Mouse (Mus musculus) kidney, embryonic 16.5 days (tissue): ENCODE measurements around the gene P3h2. TPM values are rescaled to one million over a fixed set of nuclear protein-coding genes. Genes with fewer than 3 reads are reported as not detected.

Source experiments
- ATAC-seq: fragments of 200-750 bp; cut with Nextera tagmentation; 2 replicates; pipeline ENCODE4 v1.8.0; 2017; ENCODE audit warnings: moderate TSS enrichment; ENCODE audit not compliant: low FRiP score, low TSS enrichment
- H3K27ac ChIP-seq: fragments of 300-500 bp; sonication (generic); 2 replicates; pipeline ENCODE4 v1.5.1; 2014; ENCODE audit warnings: low read length
- H3K27me3 ChIP-seq: fragments of 300-500 bp; sonication (generic); 2 replicates; pipeline ENCODE4 v1.6.1; 2014; ENCODE audit warnings: low read length, control low read depth, mixed read lengths; ENCODE audit not compliant: insufficient read depth
- H3K36me3 ChIP-seq: fragments of 300-500 bp; sonication (generic); 2 replicates; pipeline ENCODE4 v1.6.1; 2014; ENCODE audit warnings: low read length, control low read depth, mixed read lengths; ENCODE audit not compliant: insufficient read depth
- H3K4me1 ChIP-seq: fragments of 300-500 bp; sonication (generic); 2 replicates; pipeline ENCODE4 v1.6.1; 2014; ENCODE audit warnings: low read length, control low read depth, mixed read lengths; ENCODE audit not compliant: insufficient read depth
- H3K4me2 ChIP-seq: fragments of 300-500 bp; sonication (generic); replicated peaks from 2 replicates; pipeline ENCODE4 v1.6.1; 2014; ENCODE audit warnings: low read depth, low read length
- H3K4me3 ChIP-seq: fragments of 300-500 bp; sonication (generic); 2 replicates; pipeline ENCODE4 v1.5.1; 2014; ENCODE audit warnings: mild to moderate bottlenecking, low read length
- H3K9ac ChIP-seq: fragments of 300-500 bp; sonication (generic); replicated peaks from 2 replicates; pipeline ENCODE4 v1.6.1; 2014; ENCODE audit warnings: low read length
- H3K9me3 ChIP-seq: fragments of 300-500 bp; sonication (generic); 2 replicates; pipeline ENCODE4 v1.6.1; 2016; ENCODE audit warnings: low read length, control low read depth
- WGBS: fragments of 180-500 bp; shearing (Covaris S2); extraction: QIAGEN DNeasy Blood & Tissue Kit; methylation state at CpG from one replicate; pipeline ENCODE4 v1.1.7; 2014; 5-methylcytosine and 5-hydroxymethylcytosine counted together
- polyA plus RNA-seq: library from polyadenylated mRNA; unstranded; fragments of >200 nt; fragmentation: Nextera tagmentation; extraction: Ambion mirVana; gene quantifications from 2 replicates; pipeline ENCODE4 v1.2.1, GENCODE M21; 2015

Gene P3h2
- polyA plus RNA-seq, 1 experiment from 2014 or later: 7.0 TPM

GRCm38 (mm10) chr16:26077246-26078099 lies 28.1 kb downstream of the P3h2 start:
- WGBS: 76% methylated on average over 10 of the region's 10 CpGs
- Histone ChIP-seq H3K27me3 (no peaks in the 10 kb centered on the region), H3K4me1 (peaks cover 19% of the 10 kb centered on the region), H3K4me2 (no peak overlapping the region), H3K27ac (no peak overlapping the region), H3K4me3 (no peak overlapping the region), H3K36me3 (no peaks in the 10 kb centered on the region), H3K9ac (no peak overlapping the region), H3K9me3 (no peaks in the 10 kb centered on the region)
- peak; percentile 36; the same call in 1 of the 2 replicates for ATAC-seq

- H3K4me2 ChIP-seq: no peak overlapping the region
- no peaks in the 10 kb centered on the region for H3K9me3 ChIP-seq
- no peak overlapping the region for H3K27ac ChIP-seq
- no peaks in the 10 kb centered on the region for H3K36me3 ChIP-seq
- H3K4me1 ChIP-seq: peaks cover 17% of the 10 kb centered on the region
- peak; percentile 49; the same call in 1 of the 2 replicates for ATAC-seq
- no peaks in the 10 kb centered on the region for H3K27me3 ChIP-seq
- H3K4me3 ChIP-seq: no peak overlapping the region
- H3K9ac ChIP-seq: no peak overlapping the region
These were observed 30.5 kb downstream of the P3h2 start for GRCm38 (mm10) chr16:26075063-26075462.

DNA sequence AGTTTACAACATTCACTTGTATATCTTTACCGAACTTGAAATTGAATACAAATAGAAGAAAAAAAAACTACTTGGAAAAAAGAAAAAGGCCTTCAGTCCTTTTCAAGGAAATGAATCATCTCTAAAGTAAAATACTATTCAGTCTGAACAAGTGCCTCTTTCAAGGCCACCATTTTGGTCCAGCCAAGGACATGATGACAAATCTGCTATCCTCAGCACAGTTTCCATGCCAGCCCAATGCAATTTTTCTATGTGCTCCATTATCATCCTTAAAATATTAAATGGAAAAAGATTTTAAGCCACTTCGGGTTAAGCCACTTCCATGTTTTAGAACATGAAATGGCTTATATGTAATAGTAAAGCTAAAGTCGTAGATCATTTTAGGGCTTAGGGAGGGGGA lies 35.2 kb downstream of the P3h2 start:
- no peaks in the 10 kb centered on the region for H3K9me3 ChIP-seq
- no peak overlapping the region for H3K27ac ChIP-seq
- H3K9ac ChIP-seq: no peak overlapping the region
- H3K4me1 ChIP-seq: no peaks in the 10 kb centered on the region
- H3K4me3 ChIP-seq: no peak overlapping the region
- no peak for ATAC-seq
- no peaks in the 10 kb centered on the region for H3K27me3 ChIP-seq
- 93% methylated on average over 3 of the region's 3 CpGs for WGBS
- H3K4me2 ChIP-seq: no peak overlapping the region
- no peaks in the 10 kb centered on the region for H3K36me3 ChIP-seq

DNA sequence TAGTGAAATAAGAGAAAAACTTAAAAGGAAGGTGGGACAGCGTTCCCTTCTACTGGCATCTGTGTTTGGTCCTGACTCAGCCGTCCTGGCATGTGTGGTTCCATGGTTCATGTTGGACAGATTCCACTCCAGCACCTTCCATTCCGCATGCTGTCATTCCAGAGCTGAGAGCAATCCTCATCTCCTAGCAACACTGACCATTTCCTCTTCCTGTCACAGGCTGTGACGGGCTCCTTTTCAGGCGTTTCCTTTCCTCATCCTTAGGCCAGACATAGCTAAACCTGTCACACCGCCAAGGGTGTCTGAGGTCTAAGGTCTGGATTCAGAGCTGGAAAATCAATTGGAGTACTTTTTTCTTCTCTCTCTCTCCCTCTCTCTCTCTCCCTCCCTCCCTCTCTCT lies 40.5 kb downstream of the P3h2 start:
- Histone ChIP-seq H3K9ac (no peak overlapping the region), H3K27ac (no peak overlapping the region), H3K4me2 (no peak overlapping the region), H3K4me1 (no peaks in the 10 kb centered on the region), H3K27me3 (no peaks in the 10 kb centered on the region), H3K9me3 (no peaks in the 10 kb centered on the region), H3K4me3 (no peak overlapping the region), H3K36me3 (no peaks in the 10 kb centered on the region)
- 46% methylated on average over 6 of the region's 6 CpGs for WGBS
- peak; percentile 54; the same call in 1 of the 2 replicates for ATAC-seq

DNA sequence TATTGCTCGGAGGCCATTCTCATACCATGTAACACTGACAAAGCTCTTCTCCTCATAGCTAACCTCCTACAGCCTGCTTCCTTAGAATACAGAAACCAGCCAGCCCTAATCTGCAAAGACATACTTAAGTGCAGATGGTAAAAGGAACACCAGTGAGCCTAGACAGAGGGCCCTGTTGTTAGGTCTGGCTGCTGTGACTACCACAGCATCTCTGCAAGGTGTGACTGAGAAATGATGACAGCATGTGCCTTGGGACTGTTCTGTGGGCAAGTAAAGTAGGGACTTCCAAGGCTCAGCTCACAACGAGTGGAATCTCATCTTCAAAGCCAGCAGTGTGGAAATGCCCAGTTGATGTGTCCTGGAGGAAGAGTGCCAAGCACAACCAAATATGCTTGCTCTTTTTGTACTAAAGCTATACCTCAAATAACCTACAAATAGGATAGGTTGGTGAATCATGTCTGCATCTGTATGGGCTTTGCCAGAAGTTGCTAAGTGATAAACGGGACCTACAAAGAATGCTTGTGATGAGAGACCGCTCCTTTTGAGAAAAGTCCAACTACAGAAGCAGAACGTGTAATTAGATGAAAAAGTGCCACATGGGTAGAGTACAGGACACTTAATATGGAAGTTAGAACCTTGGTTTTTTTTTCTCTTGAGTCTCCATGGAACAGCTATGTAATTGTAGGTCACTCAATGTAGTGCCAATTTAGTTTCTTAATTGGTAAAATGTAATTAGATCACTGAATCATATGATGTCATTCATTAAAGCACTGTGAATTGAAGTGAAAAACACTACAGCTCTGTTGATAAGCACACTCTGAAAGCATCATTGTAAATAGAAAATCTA lies 45.1 kb downstream of the P3h2 start:
- WGBS: 88% methylated on average over 5 of the region's 5 CpGs
- Histone ChIP-seq H3K36me3 (no peaks in the 10 kb centered on the region), H3K9me3 (no peaks in the 10 kb centered on the region), H3K4me3 (no peak overlapping the region), H3K4me1 (no peaks in the 10 kb centered on the region), H3K27me3 (no peaks in the 10 kb centered on the region), H3K9ac (no peak overlapping the region), H3K4me2 (no peak overlapping the region), H3K27ac (no peak overlapping the region)
- no peak for ATAC-seq

- H3K4me3 ChIP-seq: no peak overlapping the region
- H3K4me1 ChIP-seq: peaks cover 27% of the 10 kb centered on the region
- H3K36me3 ChIP-seq: no peaks in the 10 kb centered on the region
- no peak overlapping the region for H3K9ac ChIP-seq
- no peak overlapping the region for H3K4me2 ChIP-seq
- ATAC-seq: no peak
- no peaks in the 10 kb centered on the region for H3K27me3 ChIP-seq
- 51% methylated on average over 3 of the region's 3 CpGs for WGBS
- no peaks in the 10 kb centered on the region for H3K9me3 ChIP-seq
- H3K27ac ChIP-seq: no peak overlapping the region; the same call in 1 of the 2 replicates
These were observed 52.0 kb downstream of the P3h2 start for GRCm38 (mm10) chr16:26053631-26054030.

- peak; percentile 95 for ATAC-seq
- Histone ChIP-seq H3K36me3 (no peaks in the 10 kb centered on the region), H3K27ac (peak overlapping the region; percentile 68), H3K4me3 (no peak overlapping the region), H3K9me3 (no peaks in the 10 kb centered on the region), H3K4me1 (peaks cover 27% of the 10 kb centered on the region), H3K27me3 (no peaks in the 10 kb centered on the region), H3K4me2 (no peak overlapping the region), H3K9ac (no peak overlapping the region)
- whole genome bisulfite sequencing: 22% methylated on average over 5 of the region's 5 CpGs
These were observed 56.0 kb downstream of the P3h2 start for GRCm38 (mm10) chr16:26049393-26050087.

GRCm38 (mm10) chr16:26047870-26048269 lies 57.7 kb downstream of the P3h2 start:
- Histone ChIP-seq H3K27ac (no peak overlapping the region), H3K36me3 (no peaks in the 10 kb centered on the region), H3K9me3 (no peaks in the 10 kb centered on the region), H3K4me3 (no peak overlapping the region), H3K4me2 (no peak overlapping the region), H3K9ac (no peak overlapping the region), H3K4me1 (peaks cover 22% of the 10 kb centered on the region), H3K27me3 (no peaks in the 10 kb centered on the region)
- WGBS: 68% methylated on average over 3 of the region's 3 CpGs
- ATAC-seq: no peak

DNA sequence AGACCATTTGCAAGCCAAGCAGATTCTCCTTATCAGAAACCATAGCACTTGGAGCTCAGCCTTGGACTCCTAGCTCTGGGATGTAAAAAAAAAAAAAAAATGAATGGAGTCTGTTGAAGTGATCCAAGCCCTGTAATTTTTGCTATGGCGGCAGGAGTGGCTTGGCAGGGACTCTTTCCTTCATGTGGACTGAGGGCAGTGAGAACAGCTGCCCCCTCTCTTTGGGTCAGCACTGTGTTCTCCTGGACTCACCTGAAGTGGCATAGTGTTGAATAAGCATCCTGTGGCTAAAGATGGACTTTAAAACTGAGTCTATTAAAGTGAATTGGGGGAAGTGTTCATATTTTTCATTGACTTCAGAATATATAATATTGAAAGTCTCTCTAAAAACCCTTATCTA lies 58.2 kb downstream of the P3h2 start:
- Histone ChIP-seq H3K4me1 (peaks cover 22% of the 10 kb centered on the region), H3K9me3 (no peaks in the 10 kb centered on the region), H3K9ac (no peak overlapping the region), H3K36me3 (no peaks in the 10 kb centered on the region), H3K4me2 (no peak overlapping the region), H3K27me3 (no peaks in the 10 kb centered on the region), H3K4me3 (no peak overlapping the region), H3K27ac (no peak overlapping the region)
- ATAC-seq: no peak
- WGBS: 94% methylated on average over 1 of the region's 1 CpGs
